Mouse (Mus musculus): ENCODE results near the gene Sgsm1. TPM values are rescaled to one million over a fixed set of nuclear protein-coding genes. Genes with fewer than 3 reads are reported as not detected.

The Sgsm1 gene
- total and polyA plus RNA-seq, 3 experiments = 0.05 TPM; not detected in 2

DNA sequence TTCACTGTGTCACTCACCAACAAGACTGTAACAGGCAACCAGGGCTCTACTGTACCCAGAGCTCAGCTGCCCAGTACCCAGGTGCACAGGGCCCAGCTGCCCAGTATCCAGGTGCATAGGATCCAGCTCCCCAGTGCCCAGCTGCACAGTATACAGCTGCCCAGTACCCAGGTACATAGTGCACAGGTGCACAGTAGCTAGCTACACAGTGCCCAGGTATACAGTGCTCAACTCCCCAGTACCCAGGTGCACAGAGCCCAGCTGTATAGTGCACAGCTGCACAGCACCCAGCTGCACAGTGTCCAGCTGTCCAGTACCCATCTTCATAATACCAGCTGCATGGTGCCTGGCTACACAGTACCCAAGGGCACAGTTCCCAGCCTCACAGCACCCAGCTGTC lies 42.3 kb downstream of the Sgsm1 start:
- TF ChIP-seq POLR2AphosphoS5 (IDR thresholded peaks at IDR 0.05; ENCODE audit: insufficient replicate concordance, low read depth, low read length) = no peak
- no peak for TF ChIP-seq CTCF (IDR thresholded peaks at IDR 0.05; ENCODE audit: low read depth, low read length)
- TF ChIP-seq GATA1 (IDR thresholded peaks at IDR 0.05; ENCODE audit: borderline replicate concordance, low read length) = no peak
- TF ChIP-seq TAL1 (conservative IDR thresholded peaks at IDR 0.05; ENCODE audit: low read depth, low read length) = no peak
- no peak for TF ChIP-seq GATA2 (IDR thresholded peaks at IDR 0.05; ENCODE audit: borderline replicate concordance, low read depth, low read length)
- ATAC-seq (ENCODE audit: extremely low read depth, insufficient number of reproducible peaks, low FRiP score, poor library complexity, severe bottlenecking) (no peak), DNase-seq (ENCODE audit: low spot score) (no peak)
- no peaks in the 10 kb centered on the region; the same call in 1 of the 2 replicates for H3K27me3 ChIP-seq (ENCODE audit: insufficient read depth, low read length)
- no peak overlapping the region for H3K4me3 ChIP-seq (ENCODE audit: low read depth, low read length)
- peaks cover 85% of the 10 kb centered on the region for H3K9me3 ChIP-seq (replicated peaks)
- no peaks in the 10 kb centered on the region for H3K36me3 ChIP-seq (replicated peaks)
- no peaks in the 10 kb centered on the region for H3K4me1 ChIP-seq (ENCODE audit: insufficient read depth, low read depth, low read length)

DNA sequence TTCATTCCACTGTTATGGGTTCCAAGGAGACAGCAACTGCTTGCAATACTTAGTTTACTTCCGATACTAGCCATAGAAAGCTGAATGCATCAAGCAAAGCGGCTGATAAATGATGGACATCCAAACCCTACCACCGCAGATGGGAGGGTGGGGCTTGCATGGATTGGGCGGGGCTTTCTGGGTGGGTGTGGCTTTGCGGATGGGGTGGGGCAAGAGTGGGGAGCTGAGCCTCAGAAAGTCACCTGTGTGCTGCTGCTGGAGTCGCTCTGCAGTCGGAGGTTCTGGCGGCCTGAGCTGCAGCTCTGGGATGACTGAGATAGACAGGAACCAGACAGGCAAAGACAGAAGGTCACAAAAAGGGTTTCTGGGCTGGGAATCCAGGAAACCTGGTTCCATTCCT lies 44.9 kb downstream of the Sgsm1 start:
- Histone ChIP-seq H3K4me3 (ENCODE audit: low read depth, low read length) (no peak overlapping the region), H3K9me3 (replicated peaks) (peaks cover 88% of the 10 kb centered on the region), H3K36me3 (replicated peaks) (no peaks in the 10 kb centered on the region), H3K27me3 (ENCODE audit: insufficient read depth, low read length) (no peaks in the 10 kb centered on the region; the same call in 1 of the 2 replicates), H3K4me1 (ENCODE audit: insufficient read depth, low read depth, low read length) (no peaks in the 10 kb centered on the region)
- DNase-seq (ENCODE audit: low spot score) (no peak), ATAC-seq (ENCODE audit: extremely low read depth, insufficient number of reproducible peaks, low FRiP score, poor library complexity, severe bottlenecking) (no peak)
- no peak for TF ChIP-seq CTCF (IDR thresholded peaks at IDR 0.05; ENCODE audit: low read depth, low read length)
- TF ChIP-seq GATA2 (IDR thresholded peaks at IDR 0.05; ENCODE audit: borderline replicate concordance, low read depth, low read length) = no peak
- no peak for TF ChIP-seq POLR2AphosphoS5 (IDR thresholded peaks at IDR 0.05; ENCODE audit: insufficient replicate concordance, low read depth, low read length)
- no peak for TF ChIP-seq TAL1 (conservative IDR thresholded peaks at IDR 0.05; ENCODE audit: low read depth, low read length)
- TF ChIP-seq GATA1 (IDR thresholded peaks at IDR 0.05; ENCODE audit: borderline replicate concordance, low read length) = no peak

DNA sequence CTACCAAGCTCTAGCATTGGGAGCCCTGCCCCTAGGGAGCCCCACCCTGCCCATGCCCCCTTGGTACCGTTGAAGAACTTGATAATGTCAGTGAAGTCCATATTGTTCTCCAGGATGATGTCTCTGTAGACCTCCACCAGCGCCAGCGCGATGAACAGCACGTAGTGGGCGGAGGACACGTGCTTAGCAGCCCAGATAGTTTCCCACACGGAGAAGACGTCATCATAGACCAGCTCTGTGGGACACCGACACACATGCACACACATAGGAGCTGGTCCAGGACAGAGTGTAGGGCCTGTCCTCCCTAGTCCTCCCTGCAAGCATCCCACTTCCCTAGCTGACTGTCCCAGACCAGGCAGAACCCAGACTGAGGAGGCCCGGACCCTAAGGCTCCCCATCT lies 59.8 kb downstream of the Sgsm1 start:
- ATAC-seq (ENCODE audit: extremely low read depth, insufficient number of reproducible peaks, low FRiP score, poor library complexity, severe bottlenecking) (no peak), DNase-seq (ENCODE audit: low spot score) (no peak)
- Histone ChIP-seq H3K9me3 (replicated peaks) (peaks cover 70% of the 10 kb centered on the region), H3K4me3 (ENCODE audit: low read depth, low read length) (no peak overlapping the region), H3K36me3 (replicated peaks) (no peaks in the 10 kb centered on the region), H3K27me3 (ENCODE audit: insufficient read depth, low read length) (no peaks in the 10 kb centered on the region), H3K4me1 (ENCODE audit: insufficient read depth, low read depth, low read length) (no peaks in the 10 kb centered on the region)
- no peak for TF ChIP-seq CTCF (IDR thresholded peaks at IDR 0.05; ENCODE audit: low read depth, low read length)

DNA sequence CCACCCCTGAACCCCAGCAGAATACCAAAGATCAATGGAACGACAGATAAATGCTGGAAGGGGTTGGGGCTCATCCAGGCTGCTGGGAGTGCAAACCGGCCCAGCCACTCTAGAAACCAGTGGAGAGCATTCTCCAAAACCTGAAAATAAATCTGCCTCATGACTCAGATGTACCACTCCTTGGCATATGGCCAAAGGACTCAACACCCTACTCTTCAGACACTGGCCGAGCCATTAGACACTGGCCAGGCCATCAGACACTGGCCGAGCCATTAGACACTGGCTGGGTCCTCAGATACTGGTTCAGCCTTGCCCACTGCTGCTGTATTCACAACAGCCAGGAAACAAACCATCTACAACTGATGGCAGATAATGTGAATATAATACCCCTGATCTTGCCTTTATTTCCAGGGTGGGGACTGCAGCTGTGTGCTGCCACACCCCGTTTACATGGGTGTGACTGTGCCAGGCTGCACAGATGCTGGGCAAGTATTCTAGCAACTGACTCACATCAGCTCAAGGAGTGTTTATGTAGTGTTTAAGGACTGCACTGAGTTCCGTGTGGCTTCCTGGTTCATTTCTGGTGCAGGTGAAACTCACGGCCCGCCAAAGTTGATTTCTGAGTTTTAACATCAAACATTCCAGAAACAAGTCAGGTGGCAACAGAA lies 61.2 kb downstream of the Sgsm1 start:
- no peaks in the 10 kb centered on the region for H3K4me1 ChIP-seq (ENCODE audit: insufficient read depth, low read depth, low read length)
- H3K27me3 ChIP-seq (ENCODE audit: insufficient read depth, low read length) = no peaks in the 10 kb centered on the region
- peaks cover 67% of the 10 kb centered on the region for H3K9me3 ChIP-seq (replicated peaks)
- no peaks in the 10 kb centered on the region for H3K36me3 ChIP-seq (replicated peaks)
- no peak overlapping the region for H3K4me3 ChIP-seq (ENCODE audit: low read depth, low read length)
- no peak for DNase-seq (ENCODE audit: low spot score)
- no peak for TF ChIP-seq GATA2 (IDR thresholded peaks at IDR 0.05; ENCODE audit: borderline replicate concordance, low read depth, low read length)
- no peak for TF ChIP-seq TAL1 (conservative IDR thresholded peaks at IDR 0.05; ENCODE audit: low read depth, low read length)
- TF ChIP-seq GATA1 (IDR thresholded peaks at IDR 0.05; ENCODE audit: borderline replicate concordance, low read length) = no peak
- no peak for ATAC-seq (ENCODE audit: extremely low read depth, insufficient number of reproducible peaks, low FRiP score, poor library complexity, severe bottlenecking)

GRCm38 (mm10) chr5:113230196-113230595 lies 80.4 kb downstream of the Sgsm1 start:
- H3K9me3 ChIP-seq (replicated peaks) = peaks cover 77% of the 10 kb centered on the region
- TF ChIP-seq GATA1 (IDR thresholded peaks at IDR 0.05; ENCODE audit: borderline replicate concordance, low read length) (no peak), CTCF (IDR thresholded peaks at IDR 0.05; ENCODE audit: low read depth, low read length) (no peak), GATA2 (IDR thresholded peaks at IDR 0.05; ENCODE audit: borderline replicate concordance, low read depth, low read length) (no peak)
- ATAC-seq (ENCODE audit: extremely low read depth, insufficient number of reproducible peaks, low FRiP score, poor library complexity, severe bottlenecking) (no peak), DNase-seq (ENCODE audit: low spot score) (no peak)
- H3K27me3 ChIP-seq (ENCODE audit: insufficient read depth, low read length) = no peaks in the 10 kb centered on the region
- no peak overlapping the region for H3K4me3 ChIP-seq (ENCODE audit: low read depth, low read length)
- no peaks in the 10 kb centered on the region for H3K4me1 ChIP-seq (ENCODE audit: insufficient read depth, low read depth, low read length)
- no peaks in the 10 kb centered on the region for H3K36me3 ChIP-seq (replicated peaks)

DNA sequence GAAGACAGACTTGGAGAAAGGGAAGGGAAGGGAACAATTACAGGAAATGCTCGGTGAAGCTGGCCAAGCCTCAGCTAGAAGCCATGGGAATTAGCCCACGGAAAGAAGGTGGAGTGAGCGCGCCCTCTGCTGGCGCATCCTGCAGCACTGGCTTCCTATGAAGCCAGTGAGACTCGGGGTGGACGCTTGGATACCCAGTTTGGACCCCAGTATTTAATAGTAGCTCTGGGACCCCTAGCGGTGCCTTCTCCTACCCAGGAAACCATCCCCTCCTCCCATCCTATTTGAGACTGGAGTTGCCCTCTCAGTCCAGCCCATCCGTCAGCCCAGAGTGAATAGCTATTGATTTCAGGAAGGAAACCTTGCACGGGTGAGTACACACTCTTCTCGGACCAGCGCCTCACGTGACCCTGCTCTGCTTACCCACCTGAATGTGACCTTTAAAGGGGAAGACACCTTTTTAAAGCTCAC lies 83.9 kb downstream of the Sgsm1 start, which contains the start of gene Tmem211:
Gene Tmem211, plus strand, starts transcription at position 278 of the 471 bp plus-strand sequence.
- H3K4me3 ChIP-seq (ENCODE audit: low read depth, low read length) = no peak within 1 kb of the TSS
- no peak for DNase-seq (ENCODE audit: low spot score)
- no peak for TF ChIP-seq TAL1 (conservative IDR thresholded peaks at IDR 0.05; ENCODE audit: low read depth, low read length)
- no peak for TF ChIP-seq GATA2 (IDR thresholded peaks at IDR 0.05; ENCODE audit: borderline replicate concordance, low read depth, low read length)
- no peak for TF ChIP-seq CTCF (IDR thresholded peaks at IDR 0.05; ENCODE audit: low read depth, low read length)
- TF ChIP-seq POLR2AphosphoS5 (IDR thresholded peaks at IDR 0.05; ENCODE audit: insufficient replicate concordance, low read depth, low read length) = no peak
- no peak for TF ChIP-seq GATA1 (IDR thresholded peaks at IDR 0.05; ENCODE audit: borderline replicate concordance, low read length)
- no peaks in the 10 kb centered on the region for H3K36me3 ChIP-seq (replicated peaks)
- H3K9me3 ChIP-seq (replicated peaks) = peaks cover 86% of the 10 kb centered on the region
- no peak for ATAC-seq (ENCODE audit: extremely low read depth, insufficient number of reproducible peaks, low FRiP score, poor library complexity, severe bottlenecking)
- H3K4me1 ChIP-seq (ENCODE audit: insufficient read depth, low read depth, low read length) = no peaks in the 10 kb centered on the region
- no peaks in the 10 kb centered on the region for H3K27me3 ChIP-seq (ENCODE audit: insufficient read depth, low read length)

Data from G1E (cell line).